Mouse (Mus musculus): ENCODE measurements around the gene Nefh.
A peak's percentile ranks its signal among the peaks of the same experiment; 100 is the strongest.

Nefh gene

GRCm38 (mm10) chr11:4949256-4950044, 1.6 kb upstream of the Nefh start:
- DNase-seq: peak; percentile 14

GRCm38 (mm10) chr11:4948792-4949191, 928 bp upstream of the Nefh start:
- no peak for DNase-seq

- peak; percentile 27 for DNase-seq
These were observed 684 bp downstream of the Nefh start for GRCm38 (mm10) chr11:4946947-4947812.

- no peak for DNase-seq
These were observed 1.3 kb downstream of the Nefh start for GRCm38 (mm10) chr11:4946530-4946929.

GRCm38 (mm10) chr11:4936243-4936642, 11.6 kb downstream of the Nefh start:
- no peak for DNase-seq

GRCm38 (mm10) chr11:4931009-4931601, 16.8 kb downstream of the Nefh start:
- DNase-seq: peak; percentile 30

GRCm38 (mm10) chr11:4927224-4927623, 20.6 kb downstream of the Nefh start:
- DNase-seq: no peak

GRCm38 (mm10) chr11:4921751-4922150, 26.1 kb downstream of the Nefh start:
- DNase-seq: no peak

GRCm38 (mm10) chr11:4921281-4921680, 26.6 kb downstream of the Nefh start:
- no peak for DNase-seq

GRCm38 (mm10) chr11:4916068-4916467, 31.8 kb downstream of the Nefh start:
- DNase-seq: peak; percentile 76

- DNase-seq: no peak
These were observed 41.6 kb downstream of the Nefh start for GRCm38 (mm10) chr11:4906231-4906630.

GRCm38 (mm10) chr11:4901956-4902355, 45.9 kb downstream of the Nefh start:
- no peak for DNase-seq

GRCm38 (mm10) chr11:4900437-4900836, 47.4 kb downstream of the Nefh start:
- DNase-seq: peak; percentile 15

- DNase-seq: peak; percentile 87
These were observed 52.7 kb downstream of the Nefh start, which contains the start of gene Thoc5 for GRCm38 (mm10) chr11:4894848-4895816. Thoc5 (plus strand) TSS chr11:4895320.
